Mouse (Mus musculus) kidney, postnatal 0 days (tissue): ENCODE results near the gene Abcc10. TPM values are rescaled to one million over a fixed set of nuclear protein-coding genes. Genes with fewer than 3 reads are reported as not detected.
A peak's percentile ranks its signal among the peaks of the same experiment; 100 is the strongest.

Source experiments
- ATAC-seq: fragments of 200-750 bp; cut with Nextera tagmentation; replicated peaks from 2 replicates; pipeline ENCODE4 v1.8.0; 2017; ENCODE audit warnings: low read depth, moderate number of reproducible peaks, moderate TSS enrichment, moderate library complexity; ENCODE audit not compliant: low FRiP score
- DNase-seq: peaks from one replicate; pipeline ENCODE4 v3.0.0-alpha.2; 2016; ENCODE audit warnings: low spot score
- H3K27ac ChIP-seq: fragments of 300-500 bp; sonication (generic); 2 replicates; pipeline ENCODE4 v1.5.1; 2014; ENCODE audit warnings: mild to moderate bottlenecking
- H3K27me3 ChIP-seq: fragments of 300-500 bp; sonication (generic); 2 replicates; pipeline ENCODE4 v1.6.1; 2014; ENCODE audit warnings: low read length, mixed read lengths; ENCODE audit not compliant: insufficient read depth
- H3K36me3 ChIP-seq: fragments of 300-500 bp; sonication (generic); 2 replicates; pipeline ENCODE4 v1.6.1; 2014; ENCODE audit warnings: low read length, mixed read lengths; ENCODE audit not compliant: insufficient read depth
- H3K4me1 ChIP-seq: fragments of 300-500 bp; sonication (generic); replicated peaks from 2 replicates; pipeline ENCODE4 v1.6.1; 2014; ENCODE audit warnings: antibody characterized with exemption, low read length, mixed read lengths; ENCODE audit not compliant: insufficient read depth
- H3K4me2 ChIP-seq: fragments of 300-500 bp; sonication (generic); 2 replicates; pipeline ENCODE4 v1.6.1; 2014; ENCODE audit warnings: mild to moderate bottlenecking, low read length, moderate library complexity, mixed read lengths
- H3K4me3 ChIP-seq: fragments of 300-500 bp; sonication (generic); replicated peaks from 2 replicates; pipeline ENCODE4 v1.5.1; 2014; ENCODE audit warnings: low read depth, low read length
- H3K9ac ChIP-seq: fragments of 300-500 bp; sonication (generic); 2 replicates; pipeline ENCODE4 v1.6.1; 2014; ENCODE audit warnings: low read depth, low read length
- H3K9me3 ChIP-seq: fragments of 300-500 bp; sonication (generic); replicated peaks from 2 replicates; pipeline ENCODE4 v1.6.1; 2016; ENCODE audit warnings: low read length, inconsistent platforms, mixed read lengths
- CTCF ChIP-seq: IDR thresholded peaks from 2 replicates; pipeline ENCODE4 v1.5.1; 2016; ENCODE audit warnings: antibody characterized with exemption, low read depth, mild to moderate bottlenecking, moderate library complexity
- WGBS: fragments of 180-500 bp; shearing (Covaris S2); extraction: QIAGEN DNeasy Blood & Tissue Kit; methylation state at CpG from one replicate; pipeline ENCODE4 v1.1.7; 2014; 5-methylcytosine and 5-hydroxymethylcytosine counted together
- polyA plus RNA-seq: library from polyadenylated mRNA; unstranded; fragments of >200 nt; fragmentation: Nextera tagmentation; extraction: Ambion mirVana; gene quantifications from 2 replicates; pipeline ENCODE4 v1.2.1, GENCODE M21; 2015

Abcc10 gene
- polyA plus RNA-seq, result 4.8 and 5.4 TPM in 2 replicates

DNA sequence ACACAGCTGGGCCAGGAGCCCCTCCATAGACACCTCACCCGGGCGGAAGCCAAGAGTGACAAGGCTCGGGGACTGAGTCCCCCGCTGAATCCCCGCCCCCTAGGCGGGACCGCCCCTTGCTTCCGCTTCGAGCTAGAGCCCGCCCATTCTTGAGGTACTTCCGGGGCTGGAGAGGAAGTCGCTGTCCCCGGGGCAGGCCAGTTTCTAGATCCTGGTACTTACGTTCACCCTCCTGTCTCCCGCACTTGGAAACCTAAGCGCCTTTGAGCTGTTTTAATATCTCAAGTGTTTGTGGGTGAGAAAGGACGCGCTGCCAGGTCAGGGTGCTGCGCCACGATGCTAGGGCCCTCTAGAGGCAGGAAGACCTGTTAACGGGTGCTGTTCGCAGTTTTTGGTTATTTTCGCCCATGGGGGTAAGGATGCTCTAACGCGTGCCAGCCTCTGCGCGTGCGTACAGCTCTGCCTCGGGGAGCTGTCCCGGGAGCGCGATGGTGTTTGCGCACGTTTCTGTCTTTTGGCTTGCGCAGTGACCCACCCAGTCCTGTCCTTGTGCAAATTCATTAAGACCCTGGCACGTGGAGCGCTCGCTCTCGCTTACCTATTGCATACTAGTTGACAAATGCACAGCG is at the start of gene Abcc10:
Gene Abcc10, minus strand, starts transcription at position 447 of the 629 bp plus-strand sequence.
- peak; percentile 63 for TF ChIP-seq CTCF
- Histone ChIP-seq H3K9me3 (no peaks in the 10 kb centered on the region), H3K27me3 (no peaks in the 10 kb centered on the region), H3K4me3 (peak within 1 kb of the TSS; percentile 66), H3K27ac (peak within 1 kb of the TSS; percentile 89), H3K9ac (peak within 1 kb of the TSS; percentile 79), H3K4me2 (peak within 1 kb of the TSS; percentile 81), H3K4me1 (no peaks in the 10 kb centered on the region; the same call in 1 of the 2 replicates), H3K36me3 (0 out of 2 replicates have a peak, but pooled peaks cover 2% of the 10 kb centered on the region)
- WGBS, result under 1% methylated on average over 34 of the region's 40 CpGs
- peak; percentile 99 for DNase-seq
- peak; percentile 97 for ATAC-seq

DNA sequence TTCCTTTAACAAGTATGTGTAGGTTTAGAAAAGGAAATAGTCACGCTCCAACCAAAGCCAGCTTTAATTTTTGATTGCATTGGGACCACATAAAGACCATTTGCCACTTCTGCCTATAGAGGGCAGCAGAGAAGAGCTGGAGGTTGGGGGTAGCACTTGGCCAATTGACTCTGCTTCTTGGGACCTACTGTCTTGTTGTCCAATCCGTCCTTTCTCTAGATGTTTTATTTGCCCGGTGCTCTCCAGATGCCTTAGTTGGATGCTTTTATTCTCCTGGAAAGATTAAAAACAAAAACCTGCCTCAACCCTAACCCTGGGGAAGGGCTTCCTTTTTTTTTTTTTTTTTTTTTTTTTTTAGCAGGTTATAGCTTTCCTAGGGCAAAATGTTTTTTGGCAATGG is 43.6 kb upstream of the Abcc10 start:
- TF ChIP-seq CTCF, result peak; percentile 54
- ATAC-seq, result no peak
- Histone ChIP-seq H3K36me3 (no peaks in the 10 kb centered on the region), H3K9ac (no peak overlapping the region), H3K27me3 (no peaks in the 10 kb centered on the region), H3K27ac (no peak overlapping the region), H3K4me2 (no peak overlapping the region), H3K9me3 (no peaks in the 10 kb centered on the region), H3K4me3 (no peak overlapping the region), H3K4me1 (no peaks in the 10 kb centered on the region)
- WGBS, result 75% methylated on average over 3 of the region's 3 CpGs
- no peak for DNase-seq

DNA sequence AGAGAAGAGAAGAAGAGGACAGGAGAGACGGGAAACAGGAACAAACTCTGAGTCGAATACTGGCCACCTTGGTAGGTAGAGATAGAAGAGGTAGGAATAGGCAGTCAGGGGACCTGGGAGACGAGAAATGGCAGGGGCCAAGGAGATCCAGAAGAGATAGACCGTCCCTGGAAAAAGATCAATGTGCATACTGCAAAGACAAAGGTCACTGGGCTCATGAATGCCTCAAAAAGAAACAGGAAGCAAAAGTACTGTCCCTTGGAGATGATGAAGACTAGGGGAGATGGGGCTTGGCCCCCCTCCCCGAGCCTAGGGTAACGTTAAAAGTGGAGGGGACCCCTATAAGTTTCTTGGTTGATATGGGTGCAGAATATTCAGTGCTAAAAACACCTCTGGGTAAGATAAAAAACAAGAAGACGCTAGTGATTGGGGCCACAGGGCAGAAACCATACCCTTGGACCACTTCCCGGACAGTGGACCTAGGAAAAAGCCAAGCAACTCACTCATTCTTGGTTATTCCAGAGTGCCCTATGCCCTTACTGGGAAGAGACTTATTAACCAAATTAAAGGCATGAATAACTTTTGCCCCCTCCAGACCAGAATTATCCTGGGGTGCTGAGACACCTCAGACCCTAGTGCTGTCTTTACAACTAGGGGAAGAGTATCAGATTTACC is 23.0 kb upstream of the Abcc10 start:
- H3K9ac ChIP-seq, result no peak overlapping the region
- no peaks in the 10 kb centered on the region for H3K36me3 ChIP-seq
- no peaks in the 10 kb centered on the region for H3K4me1 ChIP-seq
- H3K4me3 ChIP-seq, result no peak overlapping the region
- no peak for ATAC-seq
- 83% methylated on average over 8 of the region's 8 CpGs for WGBS
- no peak for DNase-seq
- H3K4me2 ChIP-seq, result no peak overlapping the region
- H3K9me3 ChIP-seq, result no peaks in the 10 kb centered on the region; the same call in 1 of the 2 replicates
- TF ChIP-seq CTCF, result no peak
- H3K27ac ChIP-seq, result no peak overlapping the region
- H3K27me3 ChIP-seq, result no peaks in the 10 kb centered on the region

DNA sequence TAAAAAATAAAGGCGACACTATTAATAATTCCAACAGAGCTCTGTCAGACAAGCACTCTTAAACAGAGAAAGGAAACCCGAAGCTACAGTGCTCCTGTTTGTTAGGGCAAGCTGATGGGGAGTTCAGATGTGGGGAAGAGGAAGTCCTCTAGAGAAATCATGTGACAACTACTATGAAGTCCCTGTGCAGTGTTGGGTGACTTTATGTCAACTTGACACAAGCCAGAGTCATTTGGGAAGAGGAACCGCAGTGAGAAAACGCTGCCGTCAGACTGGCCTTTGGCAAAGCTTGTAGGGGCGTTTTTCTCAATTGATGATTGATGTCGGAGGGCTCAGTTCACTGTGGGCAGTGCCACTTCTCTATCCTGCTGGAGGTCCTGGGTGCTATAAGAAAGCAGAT is 13.1 kb upstream of the Abcc10 start:
- no peak for DNase-seq
- no peak for TF ChIP-seq CTCF
- no peak for ATAC-seq
- no peaks in the 10 kb centered on the region for H3K36me3 ChIP-seq
- H3K4me2 ChIP-seq, result no peak overlapping the region
- no peak overlapping the region for H3K27ac ChIP-seq
- no peaks in the 10 kb centered on the region for H3K4me1 ChIP-seq
- 77% methylated on average over 7 of the region's 7 CpGs for WGBS
- H3K4me3 ChIP-seq, result no peak overlapping the region
- H3K9me3 ChIP-seq, result no peaks in the 10 kb centered on the region
- no peak overlapping the region for H3K9ac ChIP-seq
- H3K27me3 ChIP-seq, result no peaks in the 10 kb centered on the region

DNA sequence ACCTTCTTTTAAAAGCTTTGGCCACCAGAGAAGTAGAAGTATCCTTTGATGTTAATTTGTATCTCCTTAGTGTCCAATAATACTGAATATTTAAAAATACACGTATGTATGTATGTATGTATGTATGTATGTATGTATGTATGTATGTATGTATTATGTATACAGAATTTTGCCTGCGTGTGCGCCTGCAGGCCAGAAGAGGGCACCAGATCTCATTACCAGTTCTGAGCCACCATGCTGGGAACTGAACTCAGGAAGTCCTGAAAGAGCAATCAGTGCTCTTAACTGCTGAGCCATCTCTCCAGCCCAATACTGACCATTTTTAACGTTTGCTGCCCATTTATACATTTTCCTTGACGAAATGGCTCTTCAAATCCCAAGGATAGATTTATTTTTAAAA is 8.3 kb upstream of the Abcc10 start:
- no peaks in the 10 kb centered on the region for H3K4me1 ChIP-seq
- no peaks in the 10 kb centered on the region for H3K27me3 ChIP-seq
- H3K36me3 ChIP-seq, result no peaks in the 10 kb centered on the region
- no peak overlapping the region for H3K4me2 ChIP-seq
- H3K27ac ChIP-seq, result no peak overlapping the region
- no peak for ATAC-seq
- DNase-seq, result no peak
- no peaks in the 10 kb centered on the region for H3K9me3 ChIP-seq
- peak; percentile 65 for TF ChIP-seq CTCF
- no peak overlapping the region for H3K9ac ChIP-seq
- no peak overlapping the region for H3K4me3 ChIP-seq
- 28% methylated on average over 5 of the region's 5 CpGs for WGBS

DNA sequence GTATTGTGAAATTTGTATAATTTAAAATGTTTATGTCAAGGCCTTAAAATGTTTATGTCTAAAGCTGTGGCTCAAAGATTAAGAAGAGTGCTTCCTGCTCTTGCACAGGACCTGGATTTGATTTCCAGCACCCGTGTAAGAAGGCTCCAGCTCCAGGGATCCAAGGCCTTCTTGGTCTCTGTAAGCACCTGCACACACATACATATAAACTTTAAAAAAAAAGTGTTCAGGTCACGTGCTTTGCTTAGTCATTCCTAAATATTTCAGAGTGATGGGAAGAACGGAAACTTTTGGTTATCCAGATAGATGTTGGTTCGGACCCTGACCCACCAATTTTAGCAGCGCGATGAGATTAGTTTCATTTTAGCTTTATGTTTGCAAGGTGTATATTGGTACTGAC is 571 bp upstream of the Abcc10 start:
- Histone ChIP-seq H3K27me3 (no peaks in the 10 kb centered on the region), H3K4me3 (no peak overlapping the region), H3K9me3 (no peaks in the 10 kb centered on the region), H3K36me3 (no peaks in the 10 kb centered on the region), H3K4me2 (peak overlapping the region; percentile 81), H3K4me1 (no peaks in the 10 kb centered on the region; the same call in 1 of the 2 replicates), H3K9ac (no peak overlapping the region), H3K27ac (no peak overlapping the region)
- WGBS, result 75% methylated on average over 6 of the region's 6 CpGs
- no peak for TF ChIP-seq CTCF
- no peak for DNase-seq
- no peak for ATAC-seq
